Mouse (Mus musculus): ENCODE results near the gene Col4a3bp. TPM values are rescaled to one million over a fixed set of nuclear protein-coding genes. Genes with fewer than 3 reads are reported as not detected.
"Not testable (repeated sequence)": the region's sequence is repeated elsewhere in the genome, so short reads cannot be mapped to it uniquely, and the experiment has no call there.

Gene Col4a3bp
- total RNA-seq, 1 experiment, result 23.6 TPM

DNA sequence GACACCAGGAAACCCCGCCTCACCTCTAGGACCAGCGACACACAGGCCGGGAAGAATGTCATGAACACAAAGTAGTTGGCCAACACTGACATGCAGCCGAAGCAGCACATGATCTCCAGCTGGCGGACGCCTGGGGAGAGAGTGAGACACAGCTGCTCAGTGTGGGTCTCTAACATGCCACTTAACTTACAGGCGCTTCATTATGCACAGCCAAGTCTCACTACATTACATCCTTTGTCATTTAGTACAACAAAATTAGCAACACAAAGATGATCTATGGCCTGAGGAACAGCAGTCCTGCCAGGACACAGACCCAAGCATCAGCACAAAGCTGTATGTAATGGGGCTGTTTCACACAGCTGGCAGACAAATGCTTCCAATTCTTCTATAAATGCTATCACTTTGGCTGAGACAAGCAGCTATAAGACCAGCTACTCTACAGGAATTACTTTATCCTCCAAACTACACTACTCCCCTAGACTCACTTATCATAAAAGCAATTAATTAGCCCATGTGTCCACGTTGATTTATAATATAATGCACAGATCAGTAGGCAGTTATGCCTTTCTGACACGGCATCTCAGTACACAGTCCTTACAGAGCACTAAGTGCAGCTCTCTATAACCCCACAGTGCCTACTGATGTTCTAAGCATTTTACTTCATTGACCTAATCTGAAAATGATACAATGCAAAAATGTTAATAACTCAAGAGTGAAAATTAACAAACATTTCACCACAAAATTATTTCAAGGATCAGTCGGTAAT, 117.9 kb downstream of the Col4a3bp start:
- Histone ChIP-seq H3K4me3 (ENCODE audit: insufficient read depth in 1 of 2, low read depth in 1 of 2, low read length in 2 of 2, poor library complexity in 1 of 2, severe bottlenecking in 1 of 2) (no peak overlapping the region), H3K27ac (ENCODE audit: insufficient read depth, low read depth, low read length, poor library complexity, severe bottlenecking) (no peak overlapping the region), H3K4me1 (ENCODE audit: control insufficient read depth in 2 of 2, insufficient read depth in 2 of 2, low read length in 2 of 2, poor library complexity in 1 of 2) (peaks cover 0 to 2% of the 10 kb centered on the region in 2 experiments; a peak in 1 of 4 replicates), H3K36me3 (ENCODE audit: control insufficient read depth, insufficient read depth, low read length, poor library complexity, severe bottlenecking) (peaks cover 67% of the 10 kb centered on the region), H3K9ac (ENCODE audit: insufficient read depth, low read depth, low read length, poor library complexity, severe bottlenecking) (no peak overlapping the region), H3K9me3 (ENCODE audit: control insufficient read depth, insufficient read depth, low read depth, low read length) (no peaks in the 10 kb centered on the region)
- DNase-seq (ENCODE audit: low read depth, low spot score), result peak; percentile 62
- in situ Hi-C loops (cut with MboI; ENCODE audit: low sequenced_read_pairs in 2 of 2, unreplicated experiment in 2 of 2), result no loop called here
- peak; percentile 53; the same call in 1 of the 2 replicates for TF ChIP-seq MAFK (IDR thresholded peaks at IDR 0.05; ENCODE audit: insufficient read depth, low read depth, low read length)
- no peak for TF ChIP-seq HCFC1 (IDR thresholded peaks at IDR 0.05; ENCODE audit: borderline replicate concordance, insufficient read depth, low read length)

DNA sequence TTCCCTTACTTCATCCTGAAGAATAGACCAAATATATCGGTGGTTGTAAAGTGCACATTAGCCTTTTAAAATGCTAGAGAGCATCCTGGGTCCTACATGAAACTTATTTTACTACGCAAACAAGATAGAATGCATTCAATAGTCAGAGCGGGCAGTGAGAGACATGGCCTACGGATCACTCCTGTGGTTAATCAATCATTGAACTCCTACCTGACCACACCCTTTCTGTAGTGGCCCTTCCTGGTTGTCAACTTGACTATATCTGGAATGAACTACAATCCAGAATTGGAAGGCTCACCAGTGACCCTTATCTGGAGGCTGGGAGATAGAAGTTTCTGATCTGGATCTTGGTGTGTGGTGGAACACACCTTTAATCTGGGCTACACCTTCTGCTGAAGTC, 120.7 kb downstream of the Col4a3bp start:
- H3K4me1 ChIP-seq (ENCODE audit: control insufficient read depth in 2 of 2, insufficient read depth in 2 of 2, low read length in 2 of 2, poor library complexity in 1 of 2); H3K9ac ChIP-seq (ENCODE audit: insufficient read depth, low read depth, low read length, poor library complexity, severe bottlenecking); H3K9me3 ChIP-seq (ENCODE audit: control insufficient read depth, insufficient read depth, low read depth, low read length); in situ Hi-C loops (cut with MboI; ENCODE audit: low sequenced_read_pairs in 2 of 2, unreplicated experiment in 2 of 2); H3K4me3 ChIP-seq (ENCODE audit: insufficient read depth in 1 of 2, low read depth in 1 of 2, low read length in 2 of 2, poor library complexity in 1 of 2, severe bottlenecking in 1 of 2); DNase-seq (ENCODE audit: low read depth, low spot score); H3K27ac ChIP-seq (ENCODE audit: insufficient read depth, low read depth, low read length, poor library complexity, severe bottlenecking): not testable (repeated sequence)
- H3K36me3 ChIP-seq (ENCODE audit: control insufficient read depth, insufficient read depth, low read length, poor library complexity, severe bottlenecking), result peaks cover 63% of the 10 kb centered on the region

DNA sequence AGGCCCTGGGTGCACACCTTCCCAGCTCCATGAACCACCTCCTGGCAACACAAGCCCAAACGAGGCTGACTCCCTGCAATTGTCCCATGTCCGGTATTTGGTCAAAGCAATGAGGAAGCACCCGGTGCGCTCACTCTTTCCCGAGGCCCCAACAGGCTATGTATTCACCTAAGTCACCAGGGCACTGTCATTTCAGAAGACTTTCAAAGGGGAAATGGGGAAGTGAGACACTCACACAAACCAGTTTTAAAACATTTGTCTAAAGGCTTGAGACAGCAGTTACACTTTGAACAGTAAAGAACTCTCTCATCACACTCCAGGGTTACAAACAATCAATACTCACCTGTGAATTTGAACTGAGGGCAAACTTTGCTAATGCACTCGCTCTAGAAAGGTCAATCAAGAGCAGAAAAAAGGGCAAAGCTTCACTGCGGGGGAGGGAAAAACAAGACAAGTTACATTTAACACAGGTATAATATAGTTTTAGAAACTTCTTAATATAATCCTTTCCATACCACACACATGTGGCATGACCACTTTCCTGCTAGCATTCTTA, 122.1 kb downstream of the Col4a3bp start:
- H3K36me3 ChIP-seq (ENCODE audit: control insufficient read depth, insufficient read depth, low read length, poor library complexity, severe bottlenecking), result peaks cover 50% of the 10 kb centered on the region
- in situ Hi-C loops (cut with MboI; ENCODE audit: low sequenced_read_pairs in 2 of 2, unreplicated experiment in 2 of 2), result no loop called here

DNA sequence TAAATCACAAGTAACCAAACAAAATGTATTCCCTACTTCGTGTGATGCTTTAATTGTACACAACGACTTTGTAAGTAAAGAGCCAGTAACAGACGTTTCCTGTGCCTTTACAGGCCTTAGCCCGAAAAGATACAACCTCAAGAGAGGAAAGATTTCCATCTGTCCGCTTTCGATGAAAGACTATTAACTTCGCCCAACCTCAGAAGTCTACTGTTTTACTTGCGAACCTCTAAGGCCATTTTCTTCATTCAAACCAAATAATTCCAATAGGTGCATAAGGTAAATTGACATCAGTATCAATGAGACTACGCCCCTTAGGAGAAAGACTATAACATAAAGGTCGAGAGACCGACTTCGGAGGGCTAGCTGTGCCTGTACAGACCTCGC, 127.6 kb downstream of the Col4a3bp start:
- Histone ChIP-seq H3K4me3 (ENCODE audit: insufficient read depth in 1 of 2, low read depth in 1 of 2, low read length in 2 of 2, poor library complexity in 1 of 2, severe bottlenecking in 1 of 2) (peak overlapping the region; percentile 83 to 85), H3K27ac (ENCODE audit: insufficient read depth, low read depth, low read length, poor library complexity, severe bottlenecking) (peak overlapping the region; percentile 56; the same call in 1 of the 2 replicates), H3K9me3 (ENCODE audit: control insufficient read depth, insufficient read depth, low read depth, low read length) (no peaks in the 10 kb centered on the region), H3K36me3 (ENCODE audit: control insufficient read depth, insufficient read depth, low read length, poor library complexity, severe bottlenecking) (peaks cover 15% of the 10 kb centered on the region), H3K4me1 (ENCODE audit: control insufficient read depth in 2 of 2, insufficient read depth in 2 of 2, low read length in 2 of 2, poor library complexity in 1 of 2) (peaks cover 9 to 14% of the 10 kb centered on the region in 2 experiments; a peak in 3 of 4 replicates), H3K9ac (ENCODE audit: insufficient read depth, low read depth, low read length, poor library complexity, severe bottlenecking) (peak overlapping the region; percentile 87)
- in situ Hi-C loops (cut with MboI; ENCODE audit: low sequenced_read_pairs in 2 of 2, unreplicated experiment in 2 of 2), result no loop called here
- no peak for TF ChIP-seq CHD2 (IDR thresholded peaks at IDR 0.05; ENCODE audit: low read depth, low read length)
- no peak for TF ChIP-seq MAFK (IDR thresholded peaks at IDR 0.05; ENCODE audit: insufficient read depth, low read depth, low read length)
- TF ChIP-seq ZNF384 (IDR thresholded peaks at IDR 0.05; ENCODE audit: low read depth, low read length), result no peak
- TF ChIP-seq ZC3H11A (IDR thresholded peaks at IDR 0.05; ENCODE audit: borderline replicate concordance, low read depth, low read length), result no peak
- TF ChIP-seq HCFC1 (IDR thresholded peaks at IDR 0.05; ENCODE audit: borderline replicate concordance, insufficient read depth, low read length), result no peak
- DNase-seq (ENCODE audit: low read depth, low spot score), result no peak

More for the DNA sequence above, 122.1 kb downstream of the Col4a3bp start:
- Histone ChIP-seq H3K9ac (ENCODE audit: insufficient read depth, low read depth, low read length, poor library complexity, severe bottlenecking) (no peak overlapping the region), H3K4me3 (ENCODE audit: insufficient read depth in 1 of 2, low read depth in 1 of 2, low read length in 2 of 2, poor library complexity in 1 of 2, severe bottlenecking in 1 of 2) (no peak overlapping the region), H3K27ac (ENCODE audit: insufficient read depth, low read depth, low read length, poor library complexity, severe bottlenecking) (no peak overlapping the region), H3K9me3 (ENCODE audit: control insufficient read depth, insufficient read depth, low read depth, low read length) (no peaks in the 10 kb centered on the region), H3K4me1 (ENCODE audit: control insufficient read depth in 2 of 2, insufficient read depth in 2 of 2, low read length in 2 of 2, poor library complexity in 1 of 2) (peaks cover 0 to 5% of the 10 kb centered on the region in 2 experiments; a peak in 2 of 4 replicates)
- no peak for TF ChIP-seq ZNF384 (IDR thresholded peaks at IDR 0.05; ENCODE audit: low read depth, low read length)
- TF ChIP-seq ZC3H11A (IDR thresholded peaks at IDR 0.05; ENCODE audit: borderline replicate concordance, low read depth, low read length), result no peak
- no peak for TF ChIP-seq MAFK (IDR thresholded peaks at IDR 0.05; ENCODE audit: insufficient read depth, low read depth, low read length)
- TF ChIP-seq HCFC1 (IDR thresholded peaks at IDR 0.05; ENCODE audit: borderline replicate concordance, insufficient read depth, low read length), result no peak
- TF ChIP-seq CHD2 (IDR thresholded peaks at IDR 0.05; ENCODE audit: low read depth, low read length), result no peak
- no peak for DNase-seq (ENCODE audit: low read depth, low spot score)
